Comparison of ENCODE assay signal across 9 mouse cellular contexts in genomic region chr8:84067911-84068310, GRCm38 (mm10). TPM values are rescaled to one million over a fixed set of nuclear protein-coding genes. Genes with fewer than 3 reads are reported as not detected.
DNase-seq lines count a peak whose midpoint lies in the region; ATAC-seq lines count a peak whose summit lies in the region.
"Had no signal": no experiment of that assay in that cellular context is flagged by ENCODE, and none has a peak within 500 bp of the region (broad histone marks: within the 10 kb centered on the region; RNA-seq: fewer than 3 reads in every experiment).

No protein-coding gene starts in this region.

- H3K9me3 ChIP-seq in kidney, embryonic 14.5 days (ENCODE audit: control insufficient read depth, low read length) = no peaks in the 10 kb centered on the region
- no peaks in the 10 kb centered on the region for H3K9me3 ChIP-seq in embryonic facial prominence, embryonic 10.5 days
- H3K9me3 ChIP-seq in hindbrain, embryonic 16.5 days (ENCODE audit: control insufficient read depth, low read length) = no peaks in the 10 kb centered on the region
- H3K9me3 ChIP-seq in midbrain, embryonic 16.5 days (replicated peaks; ENCODE audit: control insufficient read depth, low read length, poor library complexity, severe bottlenecking) = no peaks in the 10 kb centered on the region

- H3K27ac ChIP-seq in kidney, embryonic 14.5 days (ENCODE audit: low read depth, low read length) = no peak overlapping the region
- no peak overlapping the region for H3K27ac ChIP-seq in embryonic facial prominence, embryonic 10.5 days (replicated peaks)
- no peak overlapping the region for H3K27ac ChIP-seq in hindbrain, embryonic 16.5 days (ENCODE audit: low read depth, low read length)
- H3K27ac ChIP-seq in midbrain, embryonic 16.5 days (ENCODE audit: low read length) = no peak overlapping the region

- ATAC-seq in kidney, embryonic 14.5 days (ENCODE audit: low FRiP score, low TSS enrichment) = no peak
- ATAC-seq in hindbrain, embryonic 16.5 days = no peak
- ATAC-seq in midbrain, embryonic 16.5 days = no peak
- no peak for ATAC-seq in megakaryocyte-erythroid progenitor cell, adult 5-6 weeks (replicated peaks; ENCODE audit: low FRiP score, low TSS enrichment, poor library complexity, severe bottlenecking)

- WGBS in kidney, embryonic 14.5 days = 77% methylated on average over 7 of the region's 7 CpGs
- 90% methylated on average over 7 of the region's 7 CpGs for WGBS in embryonic facial prominence, embryonic 10.5 days
- WGBS in hindbrain, embryonic 16.5 days = 90% methylated on average over 7 of the region's 7 CpGs
- 89% methylated on average over 7 of the region's 7 CpGs for WGBS in midbrain, embryonic 16.5 days

- H3K4me1 ChIP-seq in kidney, embryonic 14.5 days (ENCODE audit: control insufficient read depth, insufficient read depth, low read length) = peaks cover 27% of the 10 kb centered on the region
- H3K4me1 ChIP-seq in embryonic facial prominence, embryonic 10.5 days = peaks cover 48% of the 10 kb centered on the region
- peaks cover 31% of the 10 kb centered on the region for H3K4me1 ChIP-seq in hindbrain, embryonic 16.5 days (ENCODE audit: control insufficient read depth, insufficient read depth, low read depth, low read length)
- H3K4me1 ChIP-seq in midbrain, embryonic 16.5 days (ENCODE audit: control insufficient read depth, insufficient read depth, low read length) = peaks cover 42% of the 10 kb centered on the region

- no peaks in the 10 kb centered on the region for H3K36me3 ChIP-seq in kidney, embryonic 14.5 days (ENCODE audit: control insufficient read depth, insufficient read depth, low read length)
- H3K36me3 ChIP-seq in embryonic facial prominence, embryonic 10.5 days (replicated peaks) = no peaks in the 10 kb centered on the region
- H3K36me3 ChIP-seq in hindbrain, embryonic 16.5 days (ENCODE audit: control insufficient read depth, insufficient read depth, low read length) = no peaks in the 10 kb centered on the region
- no peaks in the 10 kb centered on the region for H3K36me3 ChIP-seq in midbrain, embryonic 16.5 days (ENCODE audit: control insufficient read depth, insufficient read depth, low read length)

- H3K4me2 ChIP-seq in kidney, embryonic 14.5 days (replicated peaks; ENCODE audit: low read depth, low read length) = peak overlapping the region; percentile 52
- peak overlapping the region; percentile 63 for H3K4me2 ChIP-seq in hindbrain, embryonic 16.5 days (ENCODE audit: low read length)
- peak overlapping the region; percentile 63 for H3K4me2 ChIP-seq in midbrain, embryonic 16.5 days (ENCODE audit: low read length)

- intact Hi-C loops in left cerebral cortex, postnatal 4 days (cut with DNase I) = no loop called here

- H3K9ac ChIP-seq in kidney, embryonic 14.5 days (ENCODE audit: low read depth, low read length) = peak overlapping the region; percentile 92; the same call in 1 of the 2 replicates
- peak overlapping the region; percentile 94 for H3K9ac ChIP-seq in hindbrain, embryonic 16.5 days (ENCODE audit: low read depth, low read length)
- no peak overlapping the region for H3K9ac ChIP-seq in midbrain, embryonic 16.5 days (ENCODE audit: low read depth, low read length)

- H3K4me3 ChIP-seq in kidney, embryonic 14.5 days (ENCODE audit: low read length) = peak overlapping the region; percentile 92
- H3K4me3 ChIP-seq in embryonic facial prominence, embryonic 10.5 days = peak overlapping the region; percentile 92
- peak overlapping the region; percentile 94 for H3K4me3 ChIP-seq in hindbrain, embryonic 16.5 days (ENCODE audit: low read length)
- peak overlapping the region; percentile 97 for H3K4me3 ChIP-seq in midbrain, embryonic 16.5 days (ENCODE audit: low read depth, low read length)

- no peak for DNase-seq in kidney, adult 8-10 months
- no peak for DNase-seq in embryonic facial prominence, embryonic 10.5 days (ENCODE audit: low spot score)
- no peak for DNase-seq in left cerebral cortex, postnatal 4 days
- no peak for DNase-seq in thymus, adult 18-20 months

- H3K27me3 ChIP-seq in kidney, embryonic 14.5 days (ENCODE audit: control insufficient read depth, insufficient read depth, low read length) = no peaks in the 10 kb centered on the region
- H3K27me3 ChIP-seq in embryonic facial prominence, embryonic 10.5 days (replicated peaks; ENCODE audit: low read depth, poor library complexity, severe bottlenecking) = no peaks in the 10 kb centered on the region
- no peaks in the 10 kb centered on the region for H3K27me3 ChIP-seq in hindbrain, embryonic 16.5 days (replicated peaks; ENCODE audit: control insufficient read depth, insufficient read depth, low read length)
- H3K27me3 ChIP-seq in midbrain, embryonic 16.5 days (ENCODE audit: control insufficient read depth, insufficient read depth, low read depth, low read length) = no peaks in the 10 kb centered on the region

RNA-seq across cellular contexts. Expression of gene Rfx1, which starts 1.3 kb away (rescaled TPM):
- 10.4 and 13.7 TPM in 2 replicates for polyA plus RNA-seq in kidney, embryonic 14.5 days (2014; fragmentation: Nextera tagmentation; extraction: Ambion mirVana)
- 9.7 TPM in 2 replicates for polyA plus RNA-seq in embryonic facial prominence, embryonic 10.5 days (2016; fragmentation: Nextera tagmentation; extraction: Ambion mirVana)
- polyA plus RNA-seq in hindbrain, embryonic 16.5 days (2015; fragmentation: Nextera tagmentation; extraction: Ambion mirVana) = 7.9 and 9.0 TPM in 2 replicates
- polyA plus RNA-seq in midbrain, embryonic 16.5 days (2015; fragmentation: Nextera tagmentation; extraction: Ambion mirVana) = 11.3 and 11.7 TPM in 2 replicates
- 10.2 and 11.9 TPM in 2 replicates for total RNA-seq in megakaryocyte-erythroid progenitor cell, adult 5-6 weeks (2014; fragmentation: Nextera tagmentation)
- 2.1 and 3.7 TPM in 2 replicates for total RNA-seq in megakaryocyte-erythroid progenitor cell, adult 5-6 weeks (2017)
- total RNA-seq in left cerebral cortex, postnatal 4 days (2021) = 10 to 100 TPM; 26.1 to 28.5 TPM

RNA-seq across cellular contexts. Expression of gene Gm10643, which starts 3.0 kb away (rescaled TPM):
- polyA plus RNA-seq in kidney, embryonic 14.5 days (2014; fragmentation: Nextera tagmentation; extraction: Ambion mirVana) = 1.2 and 2.2 TPM in 2 replicates
- polyA plus RNA-seq in embryonic facial prominence, embryonic 10.5 days (2016; fragmentation: Nextera tagmentation; extraction: Ambion mirVana) = 1.1 and 1.4 TPM in 2 replicates
- 1.6 and 1.7 TPM in 2 replicates for polyA plus RNA-seq in hindbrain, embryonic 16.5 days (2015; fragmentation: Nextera tagmentation; extraction: Ambion mirVana)
- 1.2 and 1.5 TPM in 2 replicates for polyA plus RNA-seq in midbrain, embryonic 16.5 days (2015; fragmentation: Nextera tagmentation; extraction: Ambion mirVana)
- 3.3 TPM in 1 of 2 replicates, not detected in the other for total RNA-seq in megakaryocyte-erythroid progenitor cell, adult 5-6 weeks (2014; fragmentation: Nextera tagmentation)
- 1.6 and 4.2 TPM in 2 replicates for total RNA-seq in megakaryocyte-erythroid progenitor cell, adult 5-6 weeks (2017)
- 1 to 10 TPM; 3.3 to 4.0 TPM for total RNA-seq in left cerebral cortex, postnatal 4 days (2021)

RNA-seq across cellular contexts. Expression of gene Rln3, which starts 23.1 kb away (rescaled TPM):
- polyA plus RNA-seq in kidney, embryonic 14.5 days (2014; fragmentation: Nextera tagmentation; extraction: Ambion mirVana) = 0.33 TPM in 1 of 2 replicates, not detected in the other
- not detected in 2 replicates for polyA plus RNA-seq in embryonic facial prominence, embryonic 10.5 days (2016; fragmentation: Nextera tagmentation; extraction: Ambion mirVana)
- 1.8 TPM in 2 replicates for polyA plus RNA-seq in hindbrain, embryonic 16.5 days (2015; fragmentation: Nextera tagmentation; extraction: Ambion mirVana)
- polyA plus RNA-seq in midbrain, embryonic 16.5 days (2015; fragmentation: Nextera tagmentation; extraction: Ambion mirVana) = 0.72 and 1.9 TPM in 2 replicates
- not detected in 2 replicates for total RNA-seq in megakaryocyte-erythroid progenitor cell, adult 5-6 weeks (2014; fragmentation: Nextera tagmentation)
- not detected in 2 replicates for total RNA-seq in megakaryocyte-erythroid progenitor cell, adult 5-6 weeks (2017)
- not detected for total RNA-seq in left cerebral cortex, postnatal 4 days (2021)
- polyA plus RNA-seq: embryonic facial prominence, embryonic 11.5 days had no signal

RNA-seq across cellular contexts. Expression of gene Il27ra, which starts 25.5 kb away (rescaled TPM):
- polyA plus RNA-seq in kidney, embryonic 14.5 days (2014; fragmentation: Nextera tagmentation; extraction: Ambion mirVana) = 1.4 and 1.6 TPM in 2 replicates
- 0.16 and 0.29 TPM in 2 replicates for polyA plus RNA-seq in embryonic facial prominence, embryonic 10.5 days (2016; fragmentation: Nextera tagmentation; extraction: Ambion mirVana)
- polyA plus RNA-seq in hindbrain, embryonic 16.5 days (2015; fragmentation: Nextera tagmentation; extraction: Ambion mirVana) = 0.55 and 0.71 TPM in 2 replicates
- polyA plus RNA-seq in midbrain, embryonic 16.5 days (2015; fragmentation: Nextera tagmentation; extraction: Ambion mirVana) = 0.26 and 0.47 TPM in 2 replicates
- total RNA-seq in megakaryocyte-erythroid progenitor cell, adult 5-6 weeks (2014; fragmentation: Nextera tagmentation) = 16.0 and 24.2 TPM in 2 replicates
- 4.5 TPM in 2 replicates for total RNA-seq in megakaryocyte-erythroid progenitor cell, adult 5-6 weeks (2017)
- 1 to 10 TPM; 1.5 to 1.6 TPM for total RNA-seq in left cerebral cortex, postnatal 4 days (2021)

RNA-seq across cellular contexts. Expression of gene Dcaf15, which starts 36.7 kb away (rescaled TPM):
- 10.4 and 18.3 TPM in 2 replicates for polyA plus RNA-seq in kidney, embryonic 14.5 days (2014; fragmentation: Nextera tagmentation; extraction: Ambion mirVana)
- 15.9 and 18.0 TPM in 2 replicates for polyA plus RNA-seq in embryonic facial prominence, embryonic 10.5 days (2016; fragmentation: Nextera tagmentation; extraction: Ambion mirVana)
- polyA plus RNA-seq in hindbrain, embryonic 16.5 days (2015; fragmentation: Nextera tagmentation; extraction: Ambion mirVana) = 21.5 and 22.7 TPM in 2 replicates
- 20.6 and 24.7 TPM in 2 replicates for polyA plus RNA-seq in midbrain, embryonic 16.5 days (2015; fragmentation: Nextera tagmentation; extraction: Ambion mirVana)
- 27.0 and 27.3 TPM in 2 replicates for total RNA-seq in megakaryocyte-erythroid progenitor cell, adult 5-6 weeks (2014; fragmentation: Nextera tagmentation)
- 14.1 and 16.3 TPM in 2 replicates for total RNA-seq in megakaryocyte-erythroid progenitor cell, adult 5-6 weeks (2017)
- 10 to 100 TPM; 49.1 to 49.7 TPM for total RNA-seq in left cerebral cortex, postnatal 4 days (2021)
